Mouse (Mus musculus) common myeloid progenitor, adult 5-6 weeks (primary cell): Measurements from ENCODE around the gene Tmem218. TPM values are rescaled to one million over a fixed set of nuclear protein-coding genes. Genes with fewer than 3 reads are reported as not detected.
A peak's percentile ranks its signal among the peaks of the same experiment; 100 is the strongest.

Source experiments
- ATAC-seq: replicated peaks from 2 replicates; pipeline ENCODE4 v1.8.0; 2016; ENCODE audit warnings: low read depth, mild to moderate bottlenecking, moderate TSS enrichment, inconsistent platforms; ENCODE audit not compliant: poor library complexity, severe bottlenecking
- total RNA-seq: library from RNA; stranded (forward); fragments of 200-1000, 187-1606 nt; gene quantifications from 2 replicates; pipeline ENCODE4 v1.2.3, GENCODE M21; 2017

Gene Tmem218
- total RNA-seq: 2.3 and 4.0 TPM in 2 replicates

DNA sequence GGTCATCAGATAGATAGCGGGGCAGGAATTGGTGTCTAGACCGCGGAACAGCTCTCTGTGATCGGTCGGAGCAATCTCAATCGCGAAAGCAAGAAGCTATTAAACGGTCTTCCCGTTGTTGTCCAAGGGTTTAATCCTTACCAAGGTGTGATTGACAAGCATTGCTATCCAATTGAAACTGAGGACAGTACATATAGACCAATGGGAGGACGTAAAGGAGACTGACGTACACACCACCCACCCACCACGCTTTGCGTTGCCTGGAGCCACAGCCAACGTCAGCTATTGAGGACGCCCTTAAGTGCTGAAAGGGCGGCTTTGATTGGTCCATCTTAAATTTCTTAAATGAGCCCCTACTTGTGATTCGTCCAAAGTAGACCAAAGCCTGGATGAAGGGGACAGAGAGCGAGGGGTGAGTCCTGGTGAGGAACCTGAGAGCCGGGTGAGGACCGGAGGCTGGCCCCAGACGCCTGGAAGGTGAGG, at the start of gene Tmem218:
TSS of gene Tmem218 (plus strand) at position 295 of the 483 bp plus-strand sequence.
- peak; percentile 99 for ATAC-seq

DNA sequence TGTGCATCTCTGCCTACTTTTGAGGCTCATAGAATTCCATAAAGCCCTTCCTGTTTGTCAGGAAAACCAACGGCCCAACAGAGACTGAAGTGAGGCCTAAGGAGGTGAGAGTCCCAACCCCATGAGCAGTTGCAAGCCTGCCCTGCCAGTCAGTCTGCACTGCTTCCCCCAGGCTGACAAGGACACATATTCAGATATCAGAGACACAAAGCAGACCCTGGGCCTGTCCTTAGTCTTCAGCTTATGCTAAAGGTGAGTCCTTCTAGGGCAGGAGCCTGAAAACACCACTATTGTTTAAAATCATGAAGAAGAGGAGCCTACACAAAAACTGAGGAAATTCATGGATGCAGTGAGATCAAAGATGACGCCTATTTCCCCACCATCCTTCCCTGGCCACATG, 47.3 kb upstream of the Tmem218 start:
- no peak for ATAC-seq

DNA sequence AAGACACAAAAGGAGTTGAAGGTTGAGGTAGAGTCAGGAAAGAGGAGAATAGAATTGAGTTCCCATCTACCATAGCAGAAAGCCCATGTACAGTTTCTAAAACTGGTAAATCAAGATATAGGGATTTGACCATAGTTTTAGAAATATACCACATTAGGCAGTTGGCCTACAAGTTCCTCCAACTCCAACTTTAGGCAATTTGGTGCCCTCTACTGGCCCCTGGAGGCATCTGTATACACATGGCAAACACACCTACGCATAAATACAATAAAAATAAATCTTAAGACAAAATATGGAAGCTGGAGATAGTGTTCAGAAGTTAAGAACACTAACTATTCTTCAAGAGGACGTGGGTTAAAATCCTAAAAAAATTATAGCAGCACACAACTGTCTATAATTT, 41.1 kb upstream of the Tmem218 start:
- no peak for ATAC-seq

DNA sequence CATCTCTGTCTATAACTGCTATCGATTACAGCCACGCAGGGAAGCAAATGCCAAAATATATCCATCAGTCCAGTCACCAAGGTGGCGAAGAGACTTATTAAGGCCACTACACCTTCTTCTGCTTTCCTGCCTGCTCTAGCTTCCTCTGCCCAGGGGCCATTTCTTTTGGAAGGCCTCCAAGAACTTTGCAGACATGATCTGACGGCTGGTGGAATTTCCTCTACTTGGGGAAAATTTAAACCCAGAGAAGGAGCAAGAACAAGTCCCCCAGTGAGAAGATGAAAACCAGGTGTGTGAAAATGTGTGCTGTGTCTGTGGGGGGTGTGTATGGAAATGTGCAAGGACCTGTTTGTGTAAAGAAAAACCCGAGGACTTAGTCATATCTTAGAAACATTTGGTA, 34.6 kb upstream of the Tmem218 start:
- no peak for ATAC-seq

DNA sequence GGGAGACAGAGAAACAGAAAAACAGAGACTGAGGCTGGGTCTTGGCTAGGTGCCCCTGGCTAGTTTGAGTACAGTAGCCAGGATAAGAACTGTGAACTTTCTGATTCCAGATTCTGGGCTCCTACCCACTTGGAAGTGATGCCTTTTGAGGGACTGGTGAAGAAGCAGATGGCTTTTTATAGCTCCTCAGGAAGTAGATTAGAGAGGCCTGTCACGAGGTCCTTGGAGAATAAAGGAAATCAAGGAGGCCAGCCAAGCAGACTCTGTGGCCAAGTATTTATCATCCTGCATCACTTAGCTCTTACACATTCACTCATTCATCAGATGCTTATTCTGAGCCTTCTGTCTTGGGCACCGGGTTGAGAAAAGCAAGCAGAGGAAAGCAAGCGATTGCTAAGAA, 32.0 kb upstream of the Tmem218 start:
- ATAC-seq: no peak

DNA sequence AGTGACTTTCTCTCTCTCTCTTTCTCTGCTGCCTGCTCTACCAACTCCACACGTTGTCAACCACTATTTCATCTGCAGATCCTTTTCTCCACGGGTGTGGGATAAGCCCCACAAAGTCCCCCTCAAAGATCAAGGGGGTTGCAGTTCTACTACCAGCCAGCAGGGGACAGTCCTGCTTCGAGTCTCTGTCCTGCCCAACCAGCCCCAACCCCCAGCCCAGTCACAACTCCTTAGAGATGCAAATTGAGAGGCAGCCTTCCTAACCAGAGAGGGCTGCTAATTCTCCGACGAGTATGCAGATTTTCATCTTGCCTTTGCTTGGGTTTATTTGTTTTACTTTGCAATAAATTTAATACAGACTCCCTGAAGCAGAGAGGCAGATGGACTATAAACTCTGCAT, 30.9 kb upstream of the Tmem218 start:
- peak; percentile 92 for ATAC-seq

DNA sequence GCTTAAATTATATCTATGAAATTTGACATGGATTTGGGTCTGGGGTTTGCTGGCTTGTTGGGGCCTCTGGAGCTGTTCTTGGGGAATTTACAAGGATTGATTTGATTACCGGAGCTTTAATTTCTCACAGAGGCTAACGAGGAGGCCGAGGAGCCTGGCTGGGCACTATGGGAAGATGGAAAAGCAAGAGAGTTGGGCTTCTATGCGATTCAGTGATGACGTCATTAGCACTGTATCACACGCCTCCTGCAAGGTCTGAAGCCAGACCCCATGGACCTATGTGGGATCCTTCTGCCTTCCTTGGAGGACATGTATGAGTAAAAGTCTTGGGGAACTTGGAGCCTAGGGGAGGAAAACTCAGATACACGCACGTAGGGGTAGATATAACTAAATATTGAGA, 30.5 kb upstream of the Tmem218 start:
- ATAC-seq: no peak

DNA sequence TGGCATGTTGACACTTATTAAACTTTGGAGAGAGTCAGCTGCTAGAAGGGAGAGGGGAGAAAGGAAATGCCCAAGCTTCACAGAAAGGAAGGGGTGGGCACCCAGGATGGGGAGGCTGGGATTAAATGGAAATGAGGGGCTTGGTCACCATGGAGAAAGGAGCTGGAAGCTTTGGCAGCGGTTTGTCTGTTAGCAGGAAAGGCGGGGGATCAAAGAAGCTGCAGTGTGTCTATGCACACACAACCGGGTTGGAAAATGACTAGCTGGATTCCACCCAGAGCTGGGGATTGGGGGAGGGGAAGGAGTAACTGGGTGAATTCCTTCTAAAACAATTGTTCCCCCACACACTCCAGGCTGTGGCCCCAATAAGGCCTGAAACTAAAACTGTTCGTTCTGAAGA, 29.1 kb upstream of the Tmem218 start:
- ATAC-seq: no peak

DNA sequence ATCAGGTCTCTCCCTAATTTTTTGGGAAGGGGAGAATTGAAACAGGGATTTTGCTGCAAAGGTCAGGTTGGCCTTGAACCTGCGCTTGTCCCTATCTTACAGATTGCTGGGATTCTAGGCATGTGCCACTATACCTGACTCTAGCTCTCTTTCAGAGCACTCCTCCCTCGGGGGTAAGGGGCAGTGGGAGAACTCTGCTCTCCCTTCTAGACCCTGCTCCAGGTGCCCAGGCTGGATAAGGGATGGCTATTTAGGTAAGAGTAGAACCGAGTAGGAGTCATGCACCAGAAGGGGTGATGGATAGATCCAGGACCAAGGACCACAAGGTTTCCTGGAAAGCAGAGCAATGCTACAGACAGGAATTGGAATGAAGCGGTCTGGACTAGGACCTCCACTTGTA, 28.4 kb upstream of the Tmem218 start:
- no peak for ATAC-seq

DNA sequence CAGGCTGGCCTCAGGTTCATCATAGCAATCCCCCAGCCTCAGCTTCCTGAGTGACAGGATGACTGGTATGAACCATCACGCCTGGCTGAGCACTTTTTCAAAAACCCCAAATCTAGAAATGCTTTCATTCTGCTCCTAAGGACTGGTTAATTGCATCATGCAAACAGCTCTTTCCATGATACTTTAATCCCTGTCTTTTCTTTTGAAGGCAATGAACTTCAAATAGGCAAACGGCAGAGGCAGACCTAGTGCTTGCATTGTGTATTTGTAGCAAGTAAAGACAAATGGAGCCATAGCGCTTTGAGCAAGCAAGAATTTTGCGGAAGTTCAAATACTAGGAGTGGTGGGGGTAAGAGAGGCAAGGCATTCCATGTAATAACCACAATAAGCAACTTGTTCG, 26.4 kb upstream of the Tmem218 start:
- no peak for ATAC-seq

DNA sequence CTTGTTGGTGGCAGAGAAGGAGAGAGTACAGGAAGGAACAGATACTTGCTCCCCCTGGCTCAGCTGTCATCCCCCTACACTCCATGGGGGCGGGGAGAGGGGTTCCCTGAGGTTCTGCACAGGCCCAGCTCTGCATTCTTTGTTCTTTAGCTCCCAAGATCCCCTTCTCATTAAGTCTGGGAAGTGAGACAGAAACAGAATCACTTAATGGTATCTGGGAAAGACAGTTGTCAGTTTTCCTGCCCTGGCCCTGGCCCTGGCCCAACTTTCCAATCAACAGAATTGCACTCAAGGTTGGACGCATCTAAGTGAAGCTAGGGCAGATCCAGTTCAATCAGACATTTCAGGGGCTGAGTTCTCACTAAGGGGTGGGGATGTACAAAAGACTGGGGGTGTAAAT, 24.8 kb upstream of the Tmem218 start:
- ATAC-seq: no peak

DNA sequence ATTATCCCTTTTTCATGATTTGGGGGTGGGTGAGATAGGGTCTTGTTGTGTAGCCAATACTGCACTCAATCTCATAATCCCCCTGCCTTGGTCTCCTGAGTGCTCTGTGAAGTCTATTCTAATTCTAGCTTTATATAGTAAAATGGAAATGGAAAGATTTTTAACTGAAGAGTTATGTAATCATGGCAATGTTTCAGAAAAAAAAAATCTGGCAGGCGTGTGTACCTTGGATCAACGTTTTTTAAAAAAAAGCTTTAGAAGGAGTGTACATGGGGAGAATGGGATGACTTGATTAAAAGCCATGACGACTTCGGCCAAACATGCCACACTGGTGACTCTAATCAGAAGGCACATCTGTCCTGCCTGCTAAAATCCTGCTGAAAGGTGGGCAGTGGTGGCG, 20.6 kb upstream of the Tmem218 start:
- no peak for ATAC-seq

DNA sequence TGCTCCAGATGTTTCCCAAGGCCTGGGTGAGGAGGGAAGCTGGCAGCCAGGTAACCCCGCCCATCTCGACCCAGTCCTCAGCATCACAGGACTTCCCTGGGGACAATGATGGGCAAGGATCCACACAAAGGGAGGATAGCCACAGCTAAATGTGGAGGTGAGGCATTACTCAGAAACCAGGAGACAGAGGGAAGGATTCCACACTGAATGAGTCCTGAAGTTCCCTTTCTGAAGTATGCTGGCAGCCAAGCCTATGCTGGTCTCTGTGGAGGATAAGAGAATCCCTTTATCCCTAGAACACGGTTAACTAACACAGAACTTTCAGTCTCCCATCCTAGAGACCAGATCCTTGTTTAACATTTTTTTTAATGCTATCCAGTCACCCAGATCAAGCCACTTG, 20.0 kb upstream of the Tmem218 start:
- ATAC-seq: no peak

DNA sequence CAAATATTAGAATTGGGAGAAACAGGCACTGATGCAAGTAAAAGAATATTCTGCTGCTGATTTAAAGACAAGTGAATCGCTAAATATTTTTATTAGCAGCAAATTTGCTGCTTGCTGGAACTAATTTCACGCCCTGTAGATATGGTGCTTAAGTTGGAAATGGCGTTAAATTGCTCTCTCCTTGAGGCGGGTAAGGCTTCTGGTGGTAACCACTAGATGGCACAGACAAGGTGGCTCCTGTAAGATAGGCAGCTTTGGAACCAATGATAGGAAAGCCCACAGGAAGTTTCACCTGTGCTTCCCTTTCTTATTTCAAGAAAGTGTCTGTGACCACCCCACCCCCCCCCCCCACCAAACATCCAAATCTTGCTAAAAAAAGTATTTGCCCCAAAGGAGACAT, 11.0 kb upstream of the Tmem218 start:
- no peak for ATAC-seq

DNA sequence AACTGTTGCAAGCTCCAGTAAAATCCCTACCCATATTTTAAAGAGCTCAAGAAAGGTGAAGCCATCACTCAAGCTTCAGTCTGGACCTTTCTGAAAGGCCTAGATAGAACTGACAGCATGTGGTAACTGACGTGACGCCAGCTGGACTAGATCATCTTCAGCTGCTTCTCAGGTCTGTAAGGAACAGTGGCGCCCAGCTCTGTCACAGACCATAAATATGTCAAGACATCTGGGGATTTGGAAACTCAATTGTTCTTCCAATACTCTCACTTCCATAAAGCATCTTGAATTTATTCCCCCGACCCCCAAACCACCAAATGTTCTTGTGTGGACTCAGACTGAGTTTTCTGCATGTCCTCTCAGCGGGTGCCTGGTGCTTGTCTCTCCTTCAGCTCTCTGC, 7.6 kb upstream of the Tmem218 start:
- no peak for ATAC-seq

DNA sequence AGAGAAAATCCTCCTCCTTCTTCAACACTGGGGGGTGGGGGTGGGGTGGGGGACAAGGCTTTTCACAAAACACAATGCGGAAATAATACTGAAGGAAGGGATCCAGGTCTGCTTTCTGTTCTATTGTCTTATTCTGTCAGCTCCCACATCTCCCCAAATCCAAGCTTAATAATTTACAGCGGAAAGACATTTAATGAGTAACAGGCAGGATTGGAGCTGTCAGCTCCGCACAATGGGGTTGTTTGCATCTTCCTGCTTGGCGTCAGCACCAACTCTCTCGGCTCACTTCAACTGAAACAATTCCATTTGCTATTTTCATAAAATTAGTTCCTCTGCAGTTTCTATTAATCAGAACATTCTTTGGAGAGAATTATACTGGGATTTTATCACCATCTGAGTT, 4.1 kb upstream of the Tmem218 start:
- no peak for ATAC-seq

DNA sequence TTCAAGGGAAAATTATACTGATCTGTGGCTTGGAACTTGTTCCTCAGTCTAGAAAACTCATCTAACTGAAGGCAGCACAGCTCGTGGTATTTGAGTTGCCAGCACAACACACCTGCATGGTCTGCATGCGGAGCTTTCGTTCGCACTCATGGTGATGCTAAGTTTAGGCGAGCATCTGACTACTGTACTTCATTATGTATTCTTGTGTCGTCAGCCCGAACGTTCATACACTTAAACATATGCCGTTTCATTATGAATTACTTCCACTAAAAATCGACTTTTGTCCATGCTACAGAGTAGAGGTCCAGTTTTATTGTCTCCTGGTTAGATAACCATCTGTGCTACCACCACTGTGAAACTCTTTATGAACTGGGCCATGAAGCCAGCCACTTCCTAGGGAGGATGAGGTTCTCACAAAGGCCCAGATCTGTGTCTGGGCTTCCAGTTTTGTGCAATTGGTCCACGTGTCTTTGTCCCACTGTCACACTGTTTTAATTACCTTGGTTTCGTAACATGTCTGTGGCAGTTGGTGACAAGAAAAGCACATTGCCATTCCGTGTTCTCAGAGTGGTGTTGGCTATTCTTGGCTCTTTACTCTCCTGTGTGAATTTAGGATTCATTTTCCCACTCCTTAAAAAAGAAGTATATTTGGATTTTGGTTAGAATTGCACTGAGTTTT, 5.2 kb downstream of the Tmem218 start:
- ATAC-seq: no peak

DNA sequence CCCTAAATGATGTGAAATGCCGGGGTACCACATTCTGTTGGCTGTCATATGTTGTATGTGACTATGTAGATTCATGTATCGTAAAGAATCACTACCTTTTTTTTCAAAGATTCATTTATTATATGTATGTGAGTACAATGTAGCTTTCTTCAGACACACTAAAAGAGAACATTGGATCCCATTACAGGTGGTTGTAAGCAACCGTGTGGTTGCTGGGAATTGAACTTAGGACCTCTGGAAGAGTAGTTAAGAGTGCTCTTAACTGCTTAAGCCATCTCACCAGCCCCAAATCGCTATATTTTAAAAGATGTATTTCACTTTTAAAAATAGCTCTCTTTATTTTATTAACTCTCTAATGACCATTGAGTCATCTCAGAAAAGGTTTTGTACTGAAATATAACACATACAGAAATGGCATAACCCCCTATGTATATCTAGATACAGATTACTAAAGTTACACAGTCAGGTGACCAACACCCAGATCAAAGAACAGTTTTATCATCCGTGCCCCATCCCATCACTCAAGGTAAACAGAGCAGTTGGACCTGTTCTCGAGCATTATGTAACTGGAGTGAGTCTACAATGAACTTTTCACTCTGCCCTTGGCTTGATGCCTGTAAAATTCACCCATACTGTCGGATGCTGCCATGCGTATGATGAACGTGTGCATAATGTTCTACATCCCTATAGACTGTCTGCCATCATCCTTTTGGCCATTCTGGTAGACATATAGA, 6.5 kb downstream of the Tmem218 start:
- ATAC-seq: no peak

DNA sequence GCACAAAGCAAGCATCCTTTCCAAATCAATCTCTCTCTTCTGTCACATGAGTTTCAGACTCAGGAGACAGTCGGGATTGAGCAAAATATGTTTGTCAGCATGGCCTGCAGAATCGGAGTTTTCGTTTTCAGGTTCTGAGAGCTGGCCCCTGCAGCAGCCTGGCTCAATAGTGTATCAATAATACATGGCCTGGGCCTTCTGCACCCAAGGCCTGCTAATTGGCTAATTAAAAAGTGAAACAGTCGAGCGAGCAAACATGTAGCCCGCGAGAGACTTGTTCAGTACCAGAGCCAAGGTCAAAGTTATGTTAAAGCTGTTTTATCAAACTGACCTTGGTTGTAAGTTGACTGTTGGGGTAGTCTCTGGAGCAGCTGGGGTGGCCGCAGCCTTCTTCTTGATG, 12.7 kb downstream of the Tmem218 start:
- no peak for ATAC-seq

DNA sequence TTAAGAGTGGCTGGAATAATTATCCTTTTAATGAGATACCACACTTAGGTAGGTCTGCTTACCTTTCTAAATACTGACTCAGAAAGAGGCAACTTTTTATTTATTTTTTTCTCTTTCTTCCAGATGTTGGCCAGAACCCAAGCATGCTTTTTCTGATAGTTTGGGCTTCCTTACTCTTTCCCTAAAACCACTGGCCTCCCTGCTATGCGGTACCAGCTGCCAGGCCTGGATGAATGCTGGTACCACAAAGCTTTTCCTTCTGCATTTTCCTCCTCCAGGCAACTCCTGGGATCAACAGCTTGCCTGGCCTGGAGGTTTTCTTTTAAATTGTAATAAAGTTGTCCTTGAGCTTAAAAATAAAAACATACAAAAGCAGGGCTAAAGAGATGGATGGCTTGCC, 17.6 kb downstream of the Tmem218 start:
- no peak for ATAC-seq

DNA sequence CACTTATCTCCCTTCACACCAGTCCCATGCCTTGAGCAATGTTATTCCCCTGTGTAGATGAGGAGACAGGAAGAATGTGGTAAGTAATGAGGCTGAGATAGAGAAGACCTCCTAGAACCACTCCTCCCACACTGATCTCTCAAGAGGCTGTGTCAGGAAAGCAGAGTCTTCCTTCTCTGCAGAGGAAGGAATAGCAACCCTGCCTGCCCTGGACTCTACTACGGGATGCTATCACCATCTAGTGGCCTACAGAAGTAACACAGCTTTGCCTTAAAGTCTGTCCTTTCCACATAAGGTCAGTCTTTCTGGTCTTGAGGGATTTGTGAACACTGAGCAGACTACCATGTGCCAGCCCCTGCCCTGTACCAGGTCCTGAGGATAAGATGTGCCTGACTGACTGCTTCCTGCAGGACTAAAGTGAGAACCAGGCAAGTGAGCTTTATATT, 21.9 kb downstream of the Tmem218 start:
- peak; percentile 96 for ATAC-seq
